Mouse (Mus musculus) intestine, embryonic 14.5 days (tissue): ENCODE results near the gene Rnf25. TPM values are rescaled to one million over a fixed set of nuclear protein-coding genes. Genes with fewer than 3 reads are reported as not detected.

Source experiments
- ATAC-seq: fragments of 200-750 bp; cut with Nextera tagmentation; replicated peaks from 2 replicates; pipeline ENCODE4 v1.8.0; 2017; ENCODE audit warnings: low read depth, moderate number of reproducible peaks, moderate TSS enrichment, moderate library complexity; ENCODE audit not compliant: low FRiP score, low TSS enrichment
- DNase-seq: peaks from one replicate; pipeline ENCODE4 v3.0.0-alpha.2; 2018; ENCODE audit warnings: low spot score
- H3K27ac ChIP-seq: fragments of 300-500 bp; sonication (generic); 2 replicates; pipeline ENCODE4 v1.5.1; 2014; ENCODE audit warnings: low read depth, mild to moderate bottlenecking, control low read depth
- H3K27me3 ChIP-seq: fragments of 300-500 bp; sonication (generic); replicated peaks from 2 replicates; pipeline ENCODE4 v1.6.1; 2014; ENCODE audit warnings: low read length, control low read depth; ENCODE audit not compliant: control insufficient read depth, insufficient read depth
- H3K36me3 ChIP-seq: fragments of 300-500 bp; sonication (generic); 2 replicates; pipeline ENCODE4 v1.6.1; 2014; ENCODE audit warnings: low read length, control low read depth; ENCODE audit not compliant: control insufficient read depth, insufficient read depth
- H3K4me1 ChIP-seq: fragments of 300-500 bp; sonication (generic); replicated peaks from 2 replicates; pipeline ENCODE4 v1.6.1; 2014; ENCODE audit warnings: low read length, control low read depth, mixed read lengths; ENCODE audit not compliant: control insufficient read depth, insufficient read depth
- H3K4me2 ChIP-seq: fragments of 300-500 bp; sonication (generic); 2 replicates; pipeline ENCODE4 v1.6.1; 2014; ENCODE audit warnings: low read length
- H3K4me3 ChIP-seq: fragments of 300-500 bp; sonication (generic); 2 replicates; pipeline ENCODE4 v1.5.1; 2014; ENCODE audit warnings: low read depth, low read length, control low read depth, mixed read lengths
- H3K9ac ChIP-seq: fragments of 300-500 bp; sonication (generic); 2 replicates; pipeline ENCODE4 v1.6.1; 2014; ENCODE audit warnings: mild to moderate bottlenecking, low read length
- H3K9me3 ChIP-seq: fragments of 300-500 bp; sonication (generic); 2 replicates; pipeline ENCODE4 v1.6.1; 2016; ENCODE audit warnings: low read length, control low read depth; ENCODE audit not compliant: control insufficient read depth
- WGBS: fragments of 180-500 bp; shearing (Covaris S2); extraction: QIAGEN DNeasy Blood & Tissue Kit; methylation state at CpG from one replicate; pipeline ENCODE4 v1.1.7; 2014; 5-methylcytosine and 5-hydroxymethylcytosine counted together
- polyA plus RNA-seq: library from polyadenylated mRNA; unstranded; fragments of >200 nt; fragmentation: Nextera tagmentation; extraction: Ambion mirVana; gene quantifications from 2 replicates; pipeline ENCODE4 v1.2.1, GENCODE M21; 2014

Rnf25 gene
- polyA plus RNA-seq: 7.5 and 7.9 TPM in 2 replicates

DNA sequence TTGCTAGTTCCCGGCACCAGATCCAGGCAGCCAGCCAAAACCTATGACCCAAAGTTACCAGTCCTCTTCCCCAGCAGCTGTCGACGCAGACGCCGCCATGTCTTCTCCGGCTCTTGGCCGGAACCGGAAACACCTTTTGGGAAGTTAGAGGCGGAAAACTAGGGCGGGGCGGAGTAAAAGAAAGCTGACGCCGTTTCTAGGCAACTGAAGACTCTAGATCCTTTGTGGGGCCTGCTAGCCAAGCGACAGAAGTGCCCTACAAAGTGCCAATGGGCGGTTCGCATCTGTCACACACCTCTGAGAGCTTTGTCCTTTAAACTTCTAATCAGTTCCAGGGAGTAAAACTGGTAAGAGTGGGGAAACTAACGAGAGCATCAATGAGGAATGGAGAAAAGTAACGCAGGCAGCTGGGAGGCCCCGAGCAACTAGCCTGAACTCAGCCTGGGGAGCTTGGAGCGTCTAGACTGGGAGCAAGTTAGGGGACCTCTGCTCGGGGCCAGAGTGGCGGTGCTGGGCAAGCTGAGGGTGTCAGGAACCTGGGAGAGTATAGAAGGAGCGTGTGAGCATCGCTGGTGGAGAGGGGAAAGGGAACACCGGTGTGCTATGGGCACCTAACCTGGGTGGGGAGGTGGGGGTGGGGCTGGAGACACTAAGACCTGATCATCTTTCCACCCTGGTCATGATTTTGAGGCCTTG is at the start of gene Rnf25, which contains the start of gene Stk36:
Gene Rnf25, minus strand, starts transcription at position 131 of the 696 bp plus-strand sequence.
Gene Stk36, plus strand, starts transcription at position 179 of the 696 bp plus-strand sequence.
- 10% methylated on average over 25 of the region's 25 CpGs for WGBS
- ATAC-seq: peak; percentile 81; the same call in 1 of the 2 replicates
- no peaks in the 10 kb centered on the region for H3K9me3 ChIP-seq
- H3K4me3 ChIP-seq: peak within 1 kb of the TSS; percentile 85
- H3K27ac ChIP-seq: peak within 1 kb of the TSS; percentile 22; the same call in 1 of the 2 replicates
- peak; percentile 87 for DNase-seq
- H3K9ac ChIP-seq: peak within 1 kb of the TSS; percentile 80
- H3K4me1 ChIP-seq: peaks cover 14% of the 10 kb centered on the region
- H3K4me2 ChIP-seq: peak within 1 kb of the TSS; percentile 89
- H3K36me3 ChIP-seq: peaks cover 20% of the 10 kb centered on the region
- H3K27me3 ChIP-seq: no peaks in the 10 kb centered on the region

DNA sequence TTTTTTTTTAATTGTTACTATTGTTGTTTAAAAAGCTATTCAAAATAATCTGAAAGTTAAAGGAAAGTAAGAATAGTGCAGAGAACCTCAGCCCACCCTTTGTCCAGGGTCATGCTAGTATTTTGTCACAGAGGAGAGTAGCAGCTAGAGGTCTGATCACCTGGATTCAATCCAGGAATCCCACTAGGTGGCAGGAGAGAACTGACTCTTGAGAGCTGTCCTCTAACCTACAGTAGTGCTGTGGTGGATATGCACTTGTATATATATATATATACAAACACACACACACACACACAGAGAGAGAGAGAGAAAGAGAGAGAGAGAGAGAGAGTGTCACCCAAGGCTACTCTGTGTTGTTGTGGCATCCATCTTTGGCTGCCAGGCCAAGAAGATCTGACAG is 42.7 kb upstream of the Rnf25 start:
- H3K4me2 ChIP-seq: no peak overlapping the region
- no peaks in the 10 kb centered on the region for H3K4me1 ChIP-seq
- 0 out of 2 replicates have a peak, but pooled peaks have one; percentile 36 for ATAC-seq
- H3K27me3 ChIP-seq: no peaks in the 10 kb centered on the region
- no peak overlapping the region for H3K4me3 ChIP-seq
- H3K36me3 ChIP-seq: no peaks in the 10 kb centered on the region
- DNase-seq: no peak
- no peak overlapping the region for H3K9ac ChIP-seq
- H3K27ac ChIP-seq: no peak overlapping the region
- no peaks in the 10 kb centered on the region for H3K9me3 ChIP-seq

DNA sequence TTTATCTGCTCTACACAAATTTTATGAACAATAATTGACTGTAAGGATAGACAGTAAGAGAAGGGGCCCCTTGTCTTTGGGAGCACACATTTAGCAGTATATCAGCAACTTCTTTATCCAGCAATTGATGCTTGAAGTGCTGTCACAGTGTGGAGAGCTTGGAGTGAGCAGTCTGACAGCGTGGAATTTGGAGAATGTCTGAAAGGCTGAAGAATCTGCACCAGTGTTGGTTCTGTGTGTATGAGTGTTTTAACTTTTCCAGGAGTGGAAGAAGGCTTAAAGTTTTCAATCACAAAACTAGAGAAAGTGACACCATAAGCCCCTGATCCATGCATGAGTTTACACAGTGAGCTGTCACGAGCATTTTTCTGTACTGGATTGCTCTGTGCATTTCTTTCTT is 42.3 kb upstream of the Rnf25 start:
- DNase-seq: no peak
- H3K36me3 ChIP-seq: no peaks in the 10 kb centered on the region
- 68% methylated on average over 2 of the region's 2 CpGs for WGBS

DNA sequence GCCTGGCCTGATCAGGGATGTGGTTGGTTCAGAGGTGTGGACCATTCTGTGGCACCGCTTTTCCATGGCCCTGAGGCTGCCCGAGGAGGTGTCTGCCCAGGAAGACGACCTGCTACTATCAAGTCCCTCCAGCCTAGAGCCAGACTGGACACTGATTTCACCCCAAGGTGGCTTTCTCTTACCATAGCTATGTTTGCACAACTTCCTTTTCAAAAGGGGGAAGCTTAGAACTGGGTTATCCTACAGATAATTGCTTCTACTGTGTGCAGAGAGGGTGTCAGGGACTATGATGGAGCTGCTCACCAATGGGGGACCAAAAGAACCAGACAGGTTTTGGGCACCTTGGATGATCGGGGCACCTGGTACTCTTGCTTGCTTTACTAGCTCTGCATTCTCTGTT is 31.5 kb upstream of the Rnf25 start:
- no peak overlapping the region for H3K4me2 ChIP-seq
- H3K9me3 ChIP-seq: no peaks in the 10 kb centered on the region
- no peaks in the 10 kb centered on the region for H3K4me1 ChIP-seq
- 83% methylated on average over 4 of the region's 4 CpGs for WGBS
- H3K4me3 ChIP-seq: no peak overlapping the region
- H3K36me3 ChIP-seq: 0 out of 2 replicates have a peak, but pooled peaks cover 4% of the 10 kb centered on the region
- H3K27me3 ChIP-seq: no peaks in the 10 kb centered on the region
- ATAC-seq (no peak), DNase-seq (no peak)
- H3K9ac ChIP-seq: no peak overlapping the region
- H3K27ac ChIP-seq: no peak overlapping the region

More for the DNA sequence above, 42.3 kb upstream of the Rnf25 start:
- Histone ChIP-seq H3K4me1 (no peaks in the 10 kb centered on the region), H3K9ac (no peak overlapping the region), H3K4me2 (no peak overlapping the region), H3K9me3 (no peaks in the 10 kb centered on the region), H3K27me3 (no peaks in the 10 kb centered on the region), H3K4me3 (no peak overlapping the region), H3K27ac (no peak overlapping the region)
- no peak for ATAC-seq

DNA sequence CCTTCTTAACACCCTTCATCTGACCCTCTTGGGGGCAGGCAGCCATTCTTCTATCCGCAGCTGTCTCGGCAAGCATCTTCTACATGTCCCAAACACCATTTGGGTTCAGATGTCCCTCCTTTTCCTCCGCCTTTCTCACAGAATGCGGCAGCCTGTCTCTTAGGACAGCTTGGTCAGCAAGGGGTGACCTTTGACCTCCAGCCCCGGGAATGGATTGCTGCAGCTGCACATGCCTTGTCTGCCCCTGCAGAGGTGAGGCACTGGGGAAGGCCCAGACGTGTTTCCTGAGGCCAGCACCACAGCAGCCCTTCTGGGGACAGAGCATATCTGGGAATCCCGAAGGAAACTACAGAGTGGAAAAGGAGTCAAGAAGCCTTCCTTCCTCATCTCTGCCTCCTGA is 26.8 kb upstream of the Rnf25 start:
- 49% methylated on average over 7 of the region's 7 CpGs for WGBS
- Histone ChIP-seq H3K27me3 (no peaks in the 10 kb centered on the region), H3K9me3 (no peaks in the 10 kb centered on the region), H3K27ac (no peak overlapping the region), H3K4me3 (no peak overlapping the region), H3K4me1 (no peaks in the 10 kb centered on the region), H3K4me2 (no peak overlapping the region), H3K36me3 (no peaks in the 10 kb centered on the region), H3K9ac (no peak overlapping the region)
- no peak for DNase-seq
- ATAC-seq: no peak

DNA sequence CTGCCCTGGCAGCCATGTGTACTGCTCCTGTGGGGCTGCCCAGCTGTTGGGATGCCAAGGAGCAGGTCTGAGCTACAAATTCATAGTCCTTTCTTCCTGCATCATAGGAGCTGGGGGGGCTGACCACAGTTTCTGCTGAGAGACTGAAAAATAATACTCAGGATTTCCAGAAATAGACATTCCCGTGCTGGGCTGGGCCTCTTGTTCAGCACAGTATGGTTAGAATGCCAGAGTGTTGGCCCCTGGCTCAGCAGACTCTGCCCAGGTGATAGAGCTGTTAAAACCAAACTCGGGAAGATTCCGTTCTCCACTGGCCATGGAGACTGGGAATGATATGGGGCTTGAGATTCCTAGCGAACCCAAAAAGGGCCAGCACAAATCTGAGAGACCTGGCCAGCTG is 24.9 kb upstream of the Rnf25 start:
- H3K36me3 ChIP-seq: no peaks in the 10 kb centered on the region
- H3K9ac ChIP-seq: no peak overlapping the region
- H3K4me3 ChIP-seq: no peak overlapping the region
- no peaks in the 10 kb centered on the region for H3K9me3 ChIP-seq
- H3K4me2 ChIP-seq: no peak overlapping the region
- no peak overlapping the region for H3K27ac ChIP-seq
- no peaks in the 10 kb centered on the region for H3K4me1 ChIP-seq
- WGBS: 86% methylated on average over 4 of the region's 4 CpGs
- H3K27me3 ChIP-seq: no peaks in the 10 kb centered on the region
- no peak for DNase-seq
- ATAC-seq: no peak

DNA sequence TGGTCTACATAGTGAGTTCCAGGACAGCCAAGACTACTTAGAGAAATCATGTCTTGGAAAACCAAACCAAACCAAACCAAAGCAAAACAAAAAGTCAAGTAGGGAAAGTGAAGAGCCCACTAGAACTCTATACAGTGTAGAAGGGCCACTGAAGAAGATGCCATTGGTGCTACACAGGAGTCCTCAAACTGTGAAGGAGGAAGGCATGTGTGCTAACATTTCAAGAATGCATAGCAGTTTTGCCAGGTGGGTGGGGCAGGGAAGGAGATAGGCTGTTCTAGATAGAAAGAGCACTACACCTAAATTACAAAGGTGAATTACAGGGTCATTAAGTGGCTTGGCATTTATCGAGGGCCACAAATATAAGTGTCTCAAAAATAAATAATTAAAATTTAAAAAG is 23.0 kb upstream of the Rnf25 start:
- ATAC-seq (no peak), DNase-seq (no peak)
- no peaks in the 10 kb centered on the region for H3K36me3 ChIP-seq
- no peak overlapping the region for H3K9ac ChIP-seq
- H3K4me2 ChIP-seq: no peak overlapping the region
- H3K4me3 ChIP-seq: no peak overlapping the region
- WGBS: 94% methylated on average over 1 of the region's 1 CpGs
- H3K27ac ChIP-seq: no peak overlapping the region
- no peaks in the 10 kb centered on the region for H3K9me3 ChIP-seq
- no peaks in the 10 kb centered on the region for H3K4me1 ChIP-seq
- H3K27me3 ChIP-seq: no peaks in the 10 kb centered on the region

DNA sequence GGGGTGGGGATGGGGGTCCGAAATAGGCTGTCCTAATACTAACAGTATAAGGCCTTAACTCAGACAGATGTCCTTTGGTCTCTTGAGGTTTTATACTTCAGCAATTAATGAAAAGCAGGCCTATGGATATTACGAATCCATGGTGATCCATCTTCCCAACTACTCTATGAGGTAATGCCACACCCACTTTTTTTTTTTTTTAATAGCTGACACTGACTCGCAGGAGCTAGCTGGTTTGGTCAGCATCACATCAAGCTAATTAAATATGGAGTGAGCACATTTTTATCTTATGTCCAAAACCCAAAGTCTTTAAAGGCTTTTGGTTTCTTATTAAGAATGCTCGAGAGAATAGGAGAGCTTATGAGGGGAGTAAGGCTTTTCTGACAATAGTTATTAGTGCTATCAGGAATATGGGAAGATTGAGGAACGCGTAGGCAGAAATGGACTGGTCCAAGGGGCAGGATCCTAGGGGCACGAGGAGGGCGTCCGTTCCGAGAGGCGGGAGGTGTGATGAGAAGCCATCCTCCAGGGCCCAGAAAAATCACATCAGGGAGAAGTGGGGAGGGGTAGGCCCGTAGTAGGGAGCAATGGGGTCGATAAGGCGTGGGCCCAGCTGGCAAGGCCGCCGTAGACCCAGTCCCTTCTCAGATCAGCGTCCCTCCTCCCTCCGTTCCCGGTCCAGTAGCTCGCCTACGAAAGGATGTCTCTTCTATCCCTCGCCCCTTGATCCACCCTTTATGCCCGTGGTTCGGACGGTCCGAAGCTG is 513 bp downstream of the Rnf25 start:
- ATAC-seq (peak; percentile 54; the same call in 1 of the 2 replicates), DNase-seq (no peak)
- no peaks in the 10 kb centered on the region for H3K9me3 ChIP-seq
- peak overlapping the region; percentile 80 for H3K9ac ChIP-seq
- WGBS: 8% methylated on average over 26 of the region's 26 CpGs
- peaks cover 14% of the 10 kb centered on the region for H3K4me1 ChIP-seq
- peaks cover 25% of the 10 kb centered on the region for H3K36me3 ChIP-seq
- H3K27ac ChIP-seq: peak overlapping the region; percentile 22; the same call in 1 of the 2 replicates
- peak overlapping the region; percentile 89 for H3K4me2 ChIP-seq
- H3K4me3 ChIP-seq: peak overlapping the region; percentile 85
- no peaks in the 10 kb centered on the region for H3K27me3 ChIP-seq
